Mouse (Mus musculus) frontal cortex, postnatal 36 days (tissue): ENCODE data around the gene Epb42.
A peak's percentile ranks its signal among the peaks of the same experiment; 100 is the strongest.
"Not testable (repeated sequence)": the region's sequence is repeated elsewhere in the genome, so short reads cannot be mapped to it uniquely, and the experiment has no call there.

Source experiments
- DNase-seq, 2 experiments: peaks; one replicate each; pipeline ENCODE4 v3.0.0; 2022; ENCODE audit warnings: low spot score in 2 of 2

Gene Epb42

DNA sequence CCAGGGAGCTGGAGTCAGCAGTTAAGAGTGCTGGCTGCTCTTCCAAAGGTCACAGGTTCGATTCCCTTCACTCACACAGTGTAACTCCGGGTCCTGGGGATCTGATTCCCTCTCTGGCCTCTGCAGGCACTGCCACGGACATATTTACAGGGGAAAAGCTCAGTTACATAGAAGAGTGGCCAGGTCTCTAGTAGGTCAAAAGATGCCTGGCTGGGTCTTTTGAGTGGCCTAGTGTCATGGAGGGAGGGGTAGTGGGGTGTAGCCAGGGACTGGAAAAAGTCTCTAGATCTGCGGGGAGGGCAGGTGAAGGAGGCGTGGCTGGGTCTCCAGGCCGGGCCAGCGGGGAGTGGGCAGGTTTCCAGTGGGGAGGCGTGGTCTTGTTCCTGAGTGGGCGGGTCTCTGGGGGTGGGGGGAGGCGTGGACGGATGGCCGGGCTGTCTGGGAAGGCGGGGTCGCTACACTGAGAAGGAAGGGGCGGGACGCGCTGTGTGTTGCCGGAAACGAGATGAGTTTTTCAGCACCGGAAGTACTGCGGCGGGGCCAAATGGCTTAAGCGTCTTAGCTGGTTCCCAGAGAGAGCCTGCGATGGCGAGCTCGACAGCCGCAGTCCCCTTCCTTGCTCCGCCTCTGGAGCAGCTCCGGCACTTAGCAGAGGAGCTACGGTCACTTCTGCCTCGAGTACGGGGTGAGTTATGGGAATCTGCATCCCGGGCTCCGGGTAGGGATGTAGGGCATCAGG, 28.8 kb downstream of the Epb42 start, which contains the start of gene Ccndbp1:
Ccndbp1 (plus strand) TSS at position 479 of the 739 bp plus-strand sequence.
- DNase-seq: peak; percentile 80 to 86

DNA sequence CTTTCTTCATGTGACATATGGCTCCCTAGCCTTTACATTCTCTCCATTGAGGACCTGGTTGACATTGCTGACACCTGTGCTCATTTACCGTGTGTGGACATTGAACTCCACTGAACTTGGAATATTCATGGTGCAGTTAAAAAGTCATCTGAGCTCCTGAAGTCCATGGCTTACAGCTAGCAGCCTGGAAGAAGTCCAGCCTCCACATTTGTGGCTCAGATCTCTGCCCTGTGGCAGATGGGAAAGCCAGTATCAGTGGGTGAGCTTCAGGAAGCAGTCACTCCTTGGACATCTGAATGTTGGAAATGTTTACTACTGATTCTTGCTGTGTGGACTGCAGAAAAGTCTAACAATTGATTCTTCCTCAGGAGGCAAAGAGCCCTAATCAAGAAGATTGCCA, 29.9 kb downstream of the Epb42 start:
- no peak for DNase-seq

DNA sequence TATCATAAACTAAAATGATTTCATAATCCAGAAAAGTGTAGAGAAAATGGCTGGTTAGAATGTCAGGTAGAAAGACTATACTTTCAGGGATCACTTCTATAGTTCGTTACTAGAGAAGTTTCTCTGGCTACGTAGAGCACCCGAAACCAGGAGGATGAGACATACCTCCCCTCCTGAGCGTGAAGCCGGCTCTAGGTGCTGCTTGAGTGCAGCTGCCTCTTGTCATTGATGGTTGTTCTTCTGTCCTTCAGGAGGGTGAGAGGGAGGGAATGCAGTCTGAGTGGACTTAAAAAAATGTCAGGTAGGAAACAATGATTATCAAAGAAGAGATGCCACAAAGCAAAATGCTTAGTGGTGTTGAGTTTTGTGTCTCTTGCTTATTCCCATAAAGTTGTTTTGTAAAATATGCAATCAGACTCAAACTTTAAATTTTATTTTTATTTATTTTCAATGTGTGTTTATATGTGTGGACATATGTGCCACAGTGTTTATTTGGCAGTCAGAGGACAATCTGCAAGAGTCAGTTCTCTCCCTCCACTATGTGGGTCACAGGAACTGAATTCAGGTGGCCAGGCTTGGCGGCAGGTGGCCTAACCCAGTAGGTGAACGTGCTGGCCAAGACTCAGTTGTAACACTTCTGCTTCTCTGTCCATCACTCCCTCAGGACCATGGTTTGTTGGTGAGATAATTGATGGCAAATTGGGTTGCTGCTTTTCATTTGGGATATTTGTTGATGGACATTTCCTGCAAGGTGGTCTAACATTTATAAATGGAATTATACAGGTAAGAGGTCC, 32.7 kb downstream of the Epb42 start:
- DNase-seq: no peak

GRCm38 (mm10) chr2:121003586-121003985, 33.3 kb downstream of the Epb42 start:
- DNase-seq: no peak

- no peak for DNase-seq
These were observed 38.0 kb downstream of the Epb42 start for GRCm38 (mm10) chr2:120998863-120999262.

DNA sequence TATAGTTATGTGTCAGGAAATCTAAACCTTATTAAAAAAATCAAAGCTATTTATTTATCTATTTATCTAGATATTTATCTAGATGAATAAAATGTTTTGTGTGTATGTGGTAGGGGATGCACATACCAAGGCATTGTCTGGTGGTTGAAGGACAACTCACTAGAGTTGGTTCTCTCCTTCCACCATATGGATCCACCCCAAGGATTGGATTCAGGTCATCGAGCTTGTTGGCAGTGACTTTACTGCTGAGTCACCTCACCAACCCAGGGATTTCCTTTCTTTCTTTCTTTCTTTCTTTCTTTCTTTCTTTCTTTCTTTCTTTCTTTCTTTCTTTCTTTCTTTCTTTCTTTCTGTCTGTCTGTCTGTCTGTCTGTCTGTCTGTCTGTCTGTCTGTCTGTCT, 40.3 kb downstream of the Epb42 start:
- not testable (repeated sequence) for DNase-seq

- no peak for DNase-seq
These were observed 45.7 kb downstream of the Epb42 start for GRCm38 (mm10) chr2:120991196-120991595.

DNA sequence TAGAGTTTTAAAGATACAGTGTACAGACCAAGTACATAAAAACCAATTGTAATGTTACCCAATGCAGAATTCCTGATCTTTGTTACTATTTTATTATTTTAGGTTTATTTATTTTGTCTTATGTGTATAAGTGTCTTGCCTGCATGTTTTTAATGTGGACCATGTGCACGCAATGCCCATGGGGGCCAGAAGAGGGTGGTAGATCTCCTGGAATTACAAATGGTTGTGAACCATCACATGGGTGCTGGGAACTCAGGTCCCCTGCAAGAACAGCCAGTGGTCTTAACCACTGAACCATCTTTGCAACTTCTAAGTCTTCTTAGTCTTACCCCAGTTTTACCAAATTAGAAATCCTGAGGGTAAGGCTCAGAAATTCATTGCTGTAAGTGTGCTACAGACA, 51.6 kb downstream of the Epb42 start:
- DNase-seq: no peak

GRCm38 (mm10) chr2:120983611-120984010, 53.3 kb downstream of the Epb42 start:
- DNase-seq: no peak

DNA sequence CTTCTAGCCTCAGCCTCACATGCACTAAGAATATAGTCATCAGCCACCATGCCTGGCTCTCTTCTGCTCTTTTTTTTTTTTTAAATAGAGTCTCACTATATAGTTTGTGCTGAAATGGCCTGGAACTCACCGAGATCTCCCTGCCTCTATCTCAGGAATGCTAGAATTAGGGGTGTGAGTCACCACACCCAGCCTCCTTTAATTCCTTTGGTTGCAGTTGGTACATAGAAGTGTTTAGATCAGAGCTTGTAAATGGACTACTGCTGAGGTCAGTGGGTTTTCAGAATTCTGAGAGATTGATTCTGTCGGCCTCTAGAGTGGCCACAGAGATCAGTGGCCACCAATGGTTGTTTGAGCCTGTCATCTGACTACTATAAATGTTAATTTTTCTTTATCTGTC, 56.0 kb downstream of the Epb42 start:
- DNase-seq: no peak

DNA sequence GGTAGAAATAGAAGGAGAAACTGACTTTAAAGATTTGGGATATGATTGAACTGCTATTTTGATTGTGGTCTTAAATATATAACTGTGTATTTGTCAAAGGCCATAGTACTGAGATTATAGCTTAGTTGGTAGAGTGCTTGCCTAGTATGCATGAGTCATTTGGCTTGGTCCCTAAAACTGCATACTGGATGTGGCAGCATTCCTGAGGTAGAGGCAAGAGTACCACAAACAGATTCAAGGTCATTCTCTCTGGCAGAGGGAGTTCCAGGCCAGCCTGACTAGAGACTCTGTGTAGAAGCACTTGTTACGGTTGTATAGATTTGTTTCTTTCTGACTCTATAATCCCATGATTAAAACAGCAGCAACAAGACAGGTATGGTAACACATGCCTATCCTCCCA, 57.1 kb downstream of the Epb42 start:
- no peak for DNase-seq

GRCm38 (mm10) chr2:120978693-120979037, 58.2 kb downstream of the Epb42 start:
- DNase-seq: no peak

DNA sequence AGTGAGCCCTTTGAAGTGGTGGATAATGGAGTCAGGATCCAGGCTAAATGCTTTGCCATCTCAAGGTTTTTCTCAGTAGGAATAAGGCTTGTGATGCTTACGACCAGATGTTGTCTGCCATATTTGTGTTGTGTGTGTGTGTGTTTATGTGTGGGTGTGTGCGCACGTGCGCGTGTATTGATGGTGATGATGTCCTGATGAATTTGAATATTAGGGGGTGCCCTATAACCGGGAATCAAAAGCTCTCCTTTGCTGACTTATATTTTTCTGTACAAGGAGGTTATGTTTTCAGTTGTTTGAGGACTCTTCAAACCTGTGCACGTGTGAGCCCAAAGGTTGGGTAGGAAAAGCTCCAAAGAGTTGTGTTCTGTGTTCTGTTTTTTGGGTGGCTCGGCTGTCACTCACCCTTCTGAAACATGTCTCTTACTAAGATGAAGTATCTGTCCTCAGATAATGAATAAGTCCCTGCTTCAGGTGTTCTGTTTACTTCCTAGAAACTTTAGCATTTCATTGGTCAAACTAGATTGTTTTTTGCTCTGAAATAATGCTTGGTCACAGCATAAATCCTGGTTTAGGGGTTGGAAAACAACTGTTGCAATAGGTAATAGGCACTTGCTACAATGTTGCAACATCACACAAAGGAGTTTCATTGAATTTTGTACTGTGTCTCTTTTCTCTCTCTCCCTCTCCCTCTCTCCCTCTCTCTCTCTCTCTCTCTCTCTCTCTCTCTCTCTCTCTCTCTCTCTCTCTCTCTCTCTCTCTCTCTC, 58.8 kb downstream of the Epb42 start:
- no peak for DNase-seq

DNA sequence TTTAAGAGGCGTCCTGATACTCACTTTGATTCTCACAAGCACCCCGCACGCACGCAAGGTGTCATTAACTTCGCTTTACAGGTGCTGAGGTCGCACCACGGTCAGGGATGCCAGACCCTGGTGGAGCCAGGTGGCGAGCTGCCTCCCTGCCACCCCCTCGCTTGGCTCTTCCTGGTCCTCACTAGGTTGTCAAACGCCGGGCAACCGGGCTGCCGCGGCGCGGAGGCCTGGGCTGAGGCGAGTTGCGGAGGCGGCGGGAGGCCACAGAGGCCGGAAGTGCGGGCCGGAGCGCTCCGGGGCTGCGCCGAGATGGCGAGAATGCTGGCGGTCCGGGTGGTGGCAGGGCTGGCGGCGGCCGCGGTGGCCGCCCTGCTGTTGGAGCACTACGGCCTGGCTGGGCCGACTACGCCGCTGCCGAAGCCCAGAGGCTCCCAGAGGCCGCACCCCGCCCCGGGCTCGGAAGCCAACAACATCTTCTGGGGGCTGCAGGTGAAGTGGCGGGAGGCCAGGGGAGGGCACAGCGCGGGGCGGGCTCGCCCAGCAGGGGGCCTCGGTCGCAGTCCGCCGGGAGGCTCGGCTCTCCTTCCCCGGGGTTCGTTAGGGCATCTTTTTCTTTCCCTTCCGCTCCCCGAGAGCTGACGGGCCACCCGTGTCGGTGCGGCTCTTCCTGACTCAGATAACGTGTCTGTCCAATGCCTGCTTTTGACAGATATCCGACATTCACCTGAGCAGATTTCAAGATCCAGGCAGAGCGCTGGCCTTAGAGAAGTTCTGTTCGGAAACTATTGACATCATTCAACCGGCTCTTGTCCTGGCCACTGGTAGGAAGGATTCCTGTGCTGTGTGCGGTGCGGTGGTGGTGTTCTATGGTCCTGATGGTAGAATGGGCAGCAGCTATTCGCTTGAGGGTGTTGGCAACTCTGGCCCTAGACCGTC, 59.6 kb downstream of the Epb42 start, which contains the start of gene Tmem62:
Tmem62 (plus strand) TSS at position 28 of the 936 bp plus-strand sequence.
- DNase-seq: peak; percentile 62 to 72

DNA sequence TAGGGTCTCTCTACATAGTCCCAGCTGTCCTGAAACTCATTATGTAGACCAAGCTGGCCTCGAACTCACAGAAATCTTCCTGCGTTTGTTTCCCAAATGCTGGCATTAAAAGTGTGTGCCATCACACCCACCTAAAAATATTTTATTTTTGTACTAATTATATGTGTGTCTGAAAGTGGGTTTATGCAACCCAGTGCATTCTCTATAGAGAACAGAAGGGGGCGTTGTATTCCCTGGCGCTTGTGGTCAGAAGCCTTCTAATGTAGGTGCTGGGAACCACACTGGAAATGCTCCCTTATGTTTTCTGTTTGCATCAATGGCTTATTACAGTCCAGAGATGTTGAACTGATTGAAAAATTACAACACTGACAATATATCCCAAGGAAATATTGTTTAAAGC, 60.6 kb downstream of the Epb42 start:
- no peak for DNase-seq

DNA sequence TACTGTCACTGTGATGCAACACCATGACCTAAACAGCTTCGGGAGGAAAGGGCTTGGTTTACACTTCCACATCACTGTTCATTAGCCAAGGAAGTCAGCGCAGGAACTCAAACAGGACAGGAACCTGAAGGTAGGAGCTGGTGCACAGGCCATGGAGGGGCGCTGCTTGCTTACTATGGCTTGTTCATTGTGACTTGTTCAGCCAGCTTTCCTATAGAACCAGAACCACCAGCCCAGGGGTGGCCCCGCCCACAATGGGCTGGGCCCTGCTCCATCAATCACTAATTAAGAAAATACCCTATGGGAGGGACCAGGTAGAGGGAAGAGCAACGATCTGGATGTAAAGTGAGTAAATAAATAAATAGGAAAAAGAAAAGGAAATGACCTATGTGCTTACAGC, 63.9 kb downstream of the Epb42 start:
- no peak for DNase-seq

DNA sequence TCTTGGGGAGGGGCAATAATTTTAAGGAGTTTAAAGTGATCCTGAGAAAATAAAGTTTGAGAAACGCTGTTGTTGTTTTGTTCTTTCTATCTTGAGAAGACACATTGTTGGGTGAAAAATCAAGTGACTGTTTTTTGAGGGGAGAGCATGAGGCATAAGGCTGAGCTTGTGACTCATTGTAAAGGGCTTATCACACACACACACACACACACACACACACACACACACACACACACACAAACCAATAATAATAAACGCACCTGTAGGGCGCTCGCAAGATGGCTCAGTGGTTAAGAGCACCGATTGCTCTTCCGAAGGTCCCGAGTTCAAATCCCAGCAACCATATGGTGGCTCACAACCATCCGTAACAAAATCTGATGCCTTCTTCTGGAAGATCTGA, 64.6 kb downstream of the Epb42 start:
- not testable (repeated sequence) for DNase-seq

DNA sequence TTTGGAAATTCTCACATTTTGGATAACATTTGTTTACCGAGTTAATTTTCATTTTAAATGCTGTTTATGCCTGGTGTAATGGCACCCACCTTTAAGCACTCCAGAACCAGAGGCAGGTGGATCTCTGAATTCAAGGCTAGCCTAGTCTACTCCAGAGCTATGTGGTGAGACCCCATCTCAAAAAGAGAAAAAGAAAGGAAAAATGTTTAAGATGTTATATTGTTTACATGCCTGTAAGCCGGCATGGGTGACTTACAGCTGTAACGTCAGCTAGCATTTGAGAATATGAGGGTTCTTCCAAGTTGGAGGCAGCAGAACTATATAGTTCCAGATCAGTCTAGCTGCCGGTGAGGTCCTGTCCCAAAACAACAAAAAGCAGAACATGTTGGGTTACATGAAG, 65.1 kb downstream of the Epb42 start:
- no peak for DNase-seq

- peak; percentile 84 to 90 for DNase-seq
These were observed 66.3 kb downstream of the Epb42 start, which contains the start of gene Ubr1 for GRCm38 (mm10) chr2:120970559-120971080. TSS of gene Ubr1 (minus strand) at chr2:120970715.

DNA sequence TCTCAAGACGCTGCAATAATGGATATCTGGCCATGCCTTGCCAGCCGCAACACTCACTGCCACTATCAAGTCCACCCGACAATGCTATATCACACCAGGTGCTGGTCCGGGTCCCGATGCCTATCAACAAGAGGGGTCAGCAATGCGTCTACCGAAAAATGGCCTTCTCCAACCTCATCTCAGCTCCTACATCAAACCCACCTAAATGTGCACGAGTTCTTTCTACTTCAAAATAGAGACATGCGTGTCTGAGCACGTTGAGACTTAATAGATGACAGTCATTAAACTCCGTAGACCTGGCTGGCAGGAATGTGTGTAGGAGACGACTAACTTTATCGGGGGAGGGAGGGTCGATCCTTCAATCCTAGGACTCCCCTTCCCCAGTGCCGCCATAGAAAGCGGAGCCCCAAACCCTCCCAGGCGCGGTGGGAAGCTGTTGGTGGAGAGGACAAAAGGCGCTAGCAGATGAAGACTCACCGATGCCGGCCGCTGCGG, 66.8 kb downstream of the Epb42 start:
- DNase-seq: no peak
